Mouse (Mus musculus): Measurements from ENCODE around the gene Gm10320. TPM values are rescaled to one million over a fixed set of nuclear protein-coding genes. Genes with fewer than 3 reads are reported as not detected.

Gene Gm10320
- 0.36 and 0.97 TPM in 2 replicates for polyA plus RNA-seq (2015; fragmentation: Nextera tagmentation; extraction: Ambion mirVana)

GRCm38 (mm10) chr13:98491909-98492308, at the start of gene Gm10320:
Gene Gm10320, minus strand, starts transcription at chr13:98492001.
- Histone ChIP-seq H3K4me1 (0 out of 2 replicates have a peak, but pooled peaks cover under 1% of the 10 kb centered on the region), H3K27me3 (replicated peaks) (peaks cover 29% of the 10 kb centered on the region), H3K4me2 (no peak within 1 kb of the TSS), H3K27ac (replicated peaks) (no peak within 1 kb of the TSS), H3K36me3 (no peaks in the 10 kb centered on the region), H3K4me3 (no peak within 1 kb of the TSS), H3K9ac (no peak within 1 kb of the TSS), H3K9me3 (no peaks in the 10 kb centered on the region)
- 72% methylated on average over 3 of the region's 3 CpGs for WGBS
- ATAC-seq (ENCODE audit: extremely low read depth, insufficient number of reproducible peaks, low FRiP score, low TSS enrichment): no peak

DNA sequence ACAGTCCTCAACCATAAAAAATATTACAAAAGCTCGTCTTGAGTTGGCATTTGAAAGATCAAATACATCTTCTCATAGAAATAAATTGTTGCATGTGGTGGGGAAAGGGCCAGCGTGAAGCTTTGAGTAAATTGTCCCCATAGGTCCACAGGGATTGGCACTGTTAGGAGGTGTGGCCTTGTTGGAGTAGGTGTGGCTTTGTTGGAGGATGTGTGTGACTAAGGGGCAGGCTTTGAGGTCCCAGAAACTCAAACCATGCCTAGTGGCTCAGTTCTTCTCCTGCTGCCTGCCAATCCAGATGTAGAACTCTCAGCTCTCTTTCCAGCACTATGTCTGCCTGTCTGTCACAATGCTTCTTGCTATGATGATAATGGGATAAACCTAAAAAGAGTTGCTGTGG, 49.8 kb upstream of the Gm10320 start:
- H3K4me1 ChIP-seq: peaks cover 3% of the 10 kb centered on the region; the same call in 1 of the 2 replicates
- no peak overlapping the region for H3K27ac ChIP-seq (replicated peaks)
- no peak overlapping the region for H3K4me3 ChIP-seq
- WGBS: 66% methylated on average over 2 of the region's 2 CpGs
- no peaks in the 10 kb centered on the region for H3K9me3 ChIP-seq
- no peaks in the 10 kb centered on the region for H3K36me3 ChIP-seq
- H3K27me3 ChIP-seq (replicated peaks): peaks cover 16% of the 10 kb centered on the region; the same call in 1 of the 2 replicates
- no peak overlapping the region for H3K4me2 ChIP-seq
- no peak for ATAC-seq (ENCODE audit: extremely low read depth, insufficient number of reproducible peaks, low FRiP score, low TSS enrichment)
- no peak overlapping the region for H3K9ac ChIP-seq

GRCm38 (mm10) chr13:98540206-98540605, 48.4 kb upstream of the Gm10320 start:
- peaks cover 7% of the 10 kb centered on the region for H3K4me1 ChIP-seq
- no peaks in the 10 kb centered on the region for H3K36me3 ChIP-seq
- no peak overlapping the region for H3K4me2 ChIP-seq
- no peak for ATAC-seq (ENCODE audit: extremely low read depth, insufficient number of reproducible peaks, low FRiP score, low TSS enrichment)
- H3K4me3 ChIP-seq: no peak overlapping the region
- no peak overlapping the region for H3K27ac ChIP-seq (replicated peaks)
- H3K9ac ChIP-seq: no peak overlapping the region
- H3K27me3 ChIP-seq (replicated peaks): peaks cover 16% of the 10 kb centered on the region; the same call in 1 of the 2 replicates
- no peaks in the 10 kb centered on the region for H3K9me3 ChIP-seq
- WGBS: 79% methylated on average over 3 of the region's 3 CpGs

DNA sequence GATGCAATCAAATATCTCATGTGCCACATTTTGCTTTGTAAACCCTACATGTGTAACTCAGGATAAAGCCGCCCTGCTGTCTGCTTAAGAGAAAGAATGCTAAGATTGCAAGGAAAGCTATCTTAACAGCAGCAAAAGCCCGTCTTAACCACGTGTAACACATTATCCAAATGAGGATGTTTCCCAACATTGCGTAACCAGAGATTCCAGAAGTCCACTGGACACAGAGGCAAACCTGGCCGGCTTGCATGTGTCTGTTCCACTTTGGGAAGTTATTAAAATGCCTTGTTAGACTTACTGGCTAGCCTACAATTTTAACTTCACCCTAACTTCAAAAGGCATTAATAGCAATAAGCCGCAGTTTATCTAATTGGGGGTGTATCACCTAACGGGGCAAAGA, 47.5 kb upstream of the Gm10320 start:
- Histone ChIP-seq H3K27me3 (replicated peaks) (peaks cover 16% of the 10 kb centered on the region; the same call in 1 of the 2 replicates), H3K9me3 (no peaks in the 10 kb centered on the region), H3K9ac (no peak overlapping the region), H3K4me2 (no peak overlapping the region), H3K4me1 (peaks cover 16% of the 10 kb centered on the region), H3K27ac (replicated peaks) (no peak overlapping the region), H3K36me3 (no peaks in the 10 kb centered on the region), H3K4me3 (no peak overlapping the region)
- WGBS: 61% methylated on average over 7 of the region's 7 CpGs
- ATAC-seq (ENCODE audit: extremely low read depth, insufficient number of reproducible peaks, low FRiP score, low TSS enrichment): no peak

DNA sequence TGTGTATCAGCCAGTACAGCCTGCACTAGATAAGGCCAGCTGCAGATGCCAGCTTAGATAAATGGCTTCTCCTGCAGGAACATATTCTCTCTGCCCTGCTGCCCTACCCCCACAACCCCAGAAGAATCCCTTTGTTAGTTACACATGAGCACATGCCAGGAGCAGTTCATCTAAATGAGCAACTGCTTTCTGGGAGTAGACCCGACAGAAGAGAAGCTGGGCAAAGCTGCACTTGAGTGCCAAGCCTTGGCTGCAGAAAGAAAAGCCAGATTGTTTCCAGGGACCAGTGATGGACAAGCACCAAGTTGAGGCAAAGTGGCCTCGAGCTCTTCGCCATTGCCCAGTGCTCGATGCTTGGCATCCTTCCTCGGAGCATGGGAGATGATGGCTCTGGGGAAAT, 46.8 kb upstream of the Gm10320 start:
- no peak for ATAC-seq (ENCODE audit: extremely low read depth, insufficient number of reproducible peaks, low FRiP score, low TSS enrichment)
- 81% methylated on average over 5 of the region's 5 CpGs for WGBS

DNA sequence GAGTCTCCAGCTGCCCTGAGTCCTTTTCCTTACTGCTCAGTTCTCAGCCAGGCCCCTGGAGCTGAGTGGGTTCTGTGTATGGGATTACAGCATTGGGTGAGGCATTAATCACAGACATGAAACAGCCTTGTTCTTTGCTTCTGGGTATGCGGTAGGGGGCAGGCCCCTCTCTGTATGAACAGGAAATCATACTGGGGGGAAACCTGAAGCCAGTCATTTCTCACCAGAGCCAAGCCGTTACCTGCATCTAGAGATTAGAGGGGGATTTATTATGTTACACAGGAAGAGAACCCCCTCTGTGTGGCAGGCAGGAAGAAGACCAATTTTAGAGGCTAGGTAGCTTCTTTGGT, 43.1 kb upstream of the Gm10320 start:
- Histone ChIP-seq H3K9ac (peak overlapping the region; percentile 34; the same call in 1 of the 2 replicates), H3K36me3 (no peaks in the 10 kb centered on the region), H3K27ac (replicated peaks) (no peak overlapping the region; the same call in 1 of the 2 replicates), H3K4me2 (peak overlapping the region; percentile 63), H3K27me3 (replicated peaks) (peaks cover 22% of the 10 kb centered on the region; the same call in 1 of the 2 replicates), H3K9me3 (peaks cover 5% of the 10 kb centered on the region; the same call in 1 of the 2 replicates), H3K4me3 (peak overlapping the region; percentile 17; the same call in 1 of the 2 replicates), H3K4me1 (peaks cover 36% of the 10 kb centered on the region)
- no peak for ATAC-seq (ENCODE audit: extremely low read depth, insufficient number of reproducible peaks, low FRiP score, low TSS enrichment)
- WGBS: 43% methylated on average over 2 of the region's 2 CpGs

More for the DNA sequence above, 46.8 kb upstream of the Gm10320 start:
- H3K4me3 ChIP-seq: no peak overlapping the region
- H3K4me1 ChIP-seq: peaks cover 23% of the 10 kb centered on the region
- no peak overlapping the region for H3K4me2 ChIP-seq
- no peak overlapping the region for H3K9ac ChIP-seq
- H3K36me3 ChIP-seq: no peaks in the 10 kb centered on the region
- H3K27me3 ChIP-seq (replicated peaks): peaks cover 16% of the 10 kb centered on the region; the same call in 1 of the 2 replicates
- no peaks in the 10 kb centered on the region for H3K9me3 ChIP-seq
- no peak overlapping the region for H3K27ac ChIP-seq (replicated peaks)

DNA sequence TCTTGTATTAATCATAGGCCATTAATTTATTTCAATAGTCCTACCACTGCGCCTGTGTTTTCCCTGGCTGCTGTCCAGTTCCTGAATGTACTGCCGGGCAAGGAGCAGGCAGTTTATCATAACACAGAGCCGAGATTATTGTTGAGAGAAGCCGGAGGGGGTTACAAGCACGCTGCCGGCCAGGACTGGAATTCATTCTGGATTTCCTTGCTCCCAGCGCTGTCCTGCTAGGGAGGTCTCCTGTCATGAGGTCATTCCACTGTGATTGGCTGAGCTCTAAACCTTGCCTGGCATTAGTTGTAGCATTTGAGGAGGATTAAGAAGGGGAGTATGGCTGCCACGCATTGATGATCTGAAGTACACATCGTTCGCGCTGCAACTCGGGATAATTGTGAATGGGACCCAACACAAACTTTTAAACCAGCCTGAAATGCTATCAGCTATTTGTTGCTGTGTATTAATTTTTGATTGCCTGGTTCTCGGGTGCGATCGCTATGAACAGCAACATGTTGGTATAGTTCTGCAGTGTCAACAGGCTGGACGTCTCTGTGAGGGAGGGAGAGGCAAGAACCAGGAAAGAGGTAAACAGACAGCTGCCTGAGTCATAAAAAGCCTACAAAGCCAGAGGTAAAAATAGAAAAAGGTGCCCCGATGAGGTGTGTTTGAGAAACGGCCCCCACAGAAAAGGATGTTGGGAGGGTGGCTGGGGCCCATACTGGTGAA, 42.5 kb upstream of the Gm10320 start:
- H3K4me1 ChIP-seq: peaks cover 36% of the 10 kb centered on the region

DNA sequence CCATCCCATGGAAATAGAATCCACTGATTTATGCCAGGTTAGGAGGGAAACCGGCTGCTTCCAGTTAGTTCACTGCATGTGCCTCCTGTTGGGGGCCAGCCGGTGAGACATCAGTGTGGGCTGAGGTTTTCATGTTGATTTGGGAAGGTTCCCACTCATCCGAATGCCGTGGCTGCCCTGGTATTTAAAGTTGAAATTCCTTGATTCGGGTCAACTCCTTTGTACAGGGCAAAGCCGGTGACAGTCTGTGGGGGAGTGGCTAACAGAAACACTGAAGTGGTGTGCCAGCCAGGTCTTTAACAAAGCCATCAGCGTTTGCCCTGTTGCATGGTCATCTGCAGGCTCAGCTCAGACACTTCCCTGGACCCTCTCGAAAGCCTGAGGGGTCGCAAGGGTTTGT, 41.6 kb upstream of the Gm10320 start:
- WGBS: 29% methylated on average over 9 of the region's 9 CpGs
- no peaks in the 10 kb centered on the region for H3K36me3 ChIP-seq
- no peak overlapping the region for H3K27ac ChIP-seq (replicated peaks)
- ATAC-seq (ENCODE audit: extremely low read depth, insufficient number of reproducible peaks, low FRiP score, low TSS enrichment): no peak
- H3K9ac ChIP-seq: no peak overlapping the region
- H3K4me1 ChIP-seq: peaks cover 36% of the 10 kb centered on the region
- peaks cover 5% of the 10 kb centered on the region; the same call in 1 of the 2 replicates for H3K9me3 ChIP-seq
- H3K27me3 ChIP-seq (replicated peaks): peaks cover 12% of the 10 kb centered on the region; the same call in 1 of the 2 replicates
- peak overlapping the region; percentile 63 for H3K4me2 ChIP-seq
- H3K4me3 ChIP-seq: no peak overlapping the region

More for the DNA sequence above, 42.5 kb upstream of the Gm10320 start:
- H3K36me3 ChIP-seq: no peaks in the 10 kb centered on the region
- H3K27ac ChIP-seq (replicated peaks): peak overlapping the region; percentile 55
- peak overlapping the region; percentile 34; the same call in 1 of the 2 replicates for H3K9ac ChIP-seq
- peaks cover 16% of the 10 kb centered on the region; the same call in 1 of the 2 replicates for H3K27me3 ChIP-seq (replicated peaks)
- 23% methylated on average over 18 of the region's 18 CpGs for WGBS
- ATAC-seq (ENCODE audit: extremely low read depth, insufficient number of reproducible peaks, low FRiP score, low TSS enrichment): peak; percentile 75; the same call in 1 of the 2 replicates
- peaks cover 5% of the 10 kb centered on the region; the same call in 1 of the 2 replicates for H3K9me3 ChIP-seq
- peak overlapping the region; percentile 17; the same call in 1 of the 2 replicates for H3K4me3 ChIP-seq
- H3K4me2 ChIP-seq: peak overlapping the region; percentile 63

DNA sequence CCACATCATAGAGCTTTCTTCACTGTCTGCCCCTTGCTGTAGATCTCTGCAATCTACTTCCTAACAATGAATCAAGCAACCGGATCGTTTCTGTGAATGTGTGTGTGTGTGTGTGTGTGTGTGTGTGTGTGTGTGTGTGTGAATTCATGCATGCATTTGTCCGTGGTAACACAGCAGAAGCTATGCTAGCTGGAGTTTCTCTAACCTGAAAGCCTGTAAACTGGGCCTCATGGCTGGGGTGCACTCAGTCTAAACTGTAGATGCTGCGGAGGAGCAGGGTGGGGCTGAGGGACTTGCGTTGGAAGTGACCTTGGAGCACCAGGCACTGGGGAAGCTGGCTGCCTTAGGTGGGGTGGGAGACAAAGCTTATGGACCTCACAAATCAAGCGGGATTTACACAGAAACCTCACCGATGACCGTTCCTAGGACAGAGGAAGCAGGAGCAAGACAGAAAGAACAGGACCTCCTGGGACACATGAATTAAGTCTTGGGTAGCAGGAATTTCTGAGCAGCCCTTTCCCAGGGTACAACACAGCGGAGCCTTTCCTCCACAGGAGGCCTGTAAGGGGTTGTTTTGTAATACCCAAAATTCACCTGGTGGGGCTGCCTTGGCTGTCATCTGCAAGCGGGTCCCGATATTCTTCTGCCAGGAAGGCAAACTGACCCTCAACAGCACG, 41.0 kb upstream of the Gm10320 start:
- 52% methylated on average over 12 of the region's 12 CpGs for WGBS
- ATAC-seq (ENCODE audit: extremely low read depth, insufficient number of reproducible peaks, low FRiP score, low TSS enrichment): no peak

GRCm38 (mm10) chr13:98531976-98532375, 40.2 kb upstream of the Gm10320 start:
- Histone ChIP-seq H3K9me3 (peaks cover 5% of the 10 kb centered on the region; the same call in 1 of the 2 replicates), H3K36me3 (no peaks in the 10 kb centered on the region), H3K4me2 (no peak overlapping the region), H3K4me1 (peaks cover 36% of the 10 kb centered on the region), H3K9ac (no peak overlapping the region), H3K27ac (replicated peaks) (no peak overlapping the region), H3K4me3 (no peak overlapping the region), H3K27me3 (replicated peaks) (peaks cover 12% of the 10 kb centered on the region; the same call in 1 of the 2 replicates)
- WGBS: 88% methylated on average over 9 of the region's 9 CpGs
- ATAC-seq (ENCODE audit: extremely low read depth, insufficient number of reproducible peaks, low FRiP score, low TSS enrichment): no peak

More for the DNA sequence above, 41.0 kb upstream of the Gm10320 start:
- Histone ChIP-seq H3K9me3 (peaks cover 5% of the 10 kb centered on the region; the same call in 1 of the 2 replicates), H3K4me1 (peaks cover 36% of the 10 kb centered on the region), H3K4me2 (peak overlapping the region; percentile 63; the same call in 1 of the 2 replicates), H3K27ac (replicated peaks) (no peak overlapping the region), H3K36me3 (no peaks in the 10 kb centered on the region), H3K4me3 (no peak overlapping the region), H3K27me3 (replicated peaks) (peaks cover 12% of the 10 kb centered on the region; the same call in 1 of the 2 replicates), H3K9ac (no peak overlapping the region)

DNA sequence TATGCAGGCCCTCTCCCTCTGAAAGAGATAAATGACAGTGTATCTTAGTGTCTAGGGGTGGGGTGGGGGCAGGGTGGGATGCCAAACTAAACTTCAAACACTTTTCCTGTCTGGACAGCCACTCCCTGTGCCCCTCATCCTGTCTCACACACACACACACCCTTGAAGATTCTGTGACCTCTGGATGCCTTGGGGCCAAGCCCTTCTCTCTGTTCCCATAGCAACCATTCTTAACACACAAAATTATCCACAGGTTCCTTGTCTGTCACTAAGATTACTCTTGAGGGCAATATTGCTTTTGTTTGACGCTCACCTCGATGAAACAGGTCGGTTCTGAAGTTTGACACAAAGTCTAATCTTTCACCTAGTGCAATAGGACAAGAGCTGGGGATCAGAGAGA, 39.5 kb upstream of the Gm10320 start:
- Histone ChIP-seq H3K4me3 (no peak overlapping the region), H3K27me3 (replicated peaks) (peaks cover 12% of the 10 kb centered on the region; the same call in 1 of the 2 replicates), H3K4me2 (no peak overlapping the region), H3K9me3 (peaks cover 5% of the 10 kb centered on the region; the same call in 1 of the 2 replicates), H3K9ac (no peak overlapping the region), H3K27ac (replicated peaks) (no peak overlapping the region), H3K4me1 (peaks cover 36% of the 10 kb centered on the region), H3K36me3 (no peaks in the 10 kb centered on the region)
- no peak for ATAC-seq (ENCODE audit: extremely low read depth, insufficient number of reproducible peaks, low FRiP score, low TSS enrichment)
- WGBS: 57% methylated on average over 3 of the region's 3 CpGs

Measured in heart, embryonic 13.5 days (tissue).